Mouse (Mus musculus) ES-Bruce4 (cell line): ENCODE results near the gene Apobec1.

ENCODE experiments used
- CTCF ChIP-seq: IDR thresholded peaks from one replicate; pipeline ENCODE4 v1.8.1; 2011; ENCODE audit warnings: low read depth, low read length
- EP300 ChIP-seq: IDR thresholded peaks from 2 replicates; pipeline ENCODE4 v1.6.1; 2011; ENCODE audit warnings: low read depth, low read length; ENCODE audit not compliant: insufficient read depth
- POLR2A ChIP-seq: IDR thresholded peaks from one replicate; pipeline ENCODE4 v1.8.1; 2011; ENCODE audit warnings: low read length; ENCODE audit not compliant: insufficient read depth

- TF ChIP-seq POLR2A (no peak), CTCF (no peak), EP300 (no peak)
Measured at GRCm38 (mm10) chr6:122602992-122603322, 713 bp upstream of the Apobec1 start.
